Mouse (Mus musculus): ENCODE measurements at regions not wholly inside any gene's neighbourhood (a gene's known extent, or its start where the extent isn't known, plus 50 kb on each side); places are given as distances from the start of the nearest gene placed in this dataset.

DNA sequence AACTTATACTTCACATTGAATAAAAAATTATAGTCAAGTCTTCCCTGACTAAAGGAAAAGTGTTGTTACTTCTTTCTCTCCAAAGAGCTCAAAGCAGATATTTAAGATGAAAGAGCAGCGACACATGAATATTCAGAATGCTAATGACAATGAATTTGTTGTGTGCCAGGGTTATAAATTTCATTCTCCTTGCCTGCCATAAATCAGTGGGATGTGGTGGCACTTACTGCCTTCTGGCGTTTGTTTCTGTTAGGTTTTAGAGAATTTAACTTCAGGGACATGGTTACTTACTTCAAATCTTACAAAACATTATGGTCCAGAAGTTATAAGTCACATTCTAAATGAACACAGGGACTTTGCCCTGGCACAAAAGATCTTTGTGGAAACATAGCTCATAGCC is 380.4 kb downstream of the Samd5 start:
- Histone ChIP-seq H3ac (ENCODE audit: control insufficient read depth, insufficient read length, low read depth) (no peak overlapping the region), H3K79me2 (ENCODE audit: control insufficient read depth, insufficient read depth) (no peaks in the 10 kb centered on the region), H3K79me3 (ENCODE audit: low read depth) (no peaks in the 10 kb centered on the region), H3K36me3 (ENCODE audit: control insufficient read depth, insufficient read depth) (no peaks in the 10 kb centered on the region), H3K27me3 (ENCODE audit: control insufficient read depth, insufficient read depth, insufficient read length) (no peaks in the 10 kb centered on the region), H3K4me3 (ENCODE audit: insufficient read depth, poor library complexity, severe bottlenecking) (no peak overlapping the region)
- TF ChIP-seq MYOG (IDR thresholded peaks at IDR 0.05; ENCODE audit: control insufficient read depth, extremely low read depth, insufficient read length) (no peak), MYOD1 (IDR thresholded peaks at IDR 0.05; ENCODE audit: control insufficient read depth, insufficient read length, low read depth) (no peak), FOSL1 (IDR thresholded peaks at IDR 0.05; ENCODE audit: insufficient read depth, low read length, poor library complexity, severe bottlenecking) (no peak), CEBPB (IDR thresholded peaks at IDR 0.05; ENCODE audit: low read depth) (no peak), CTCF (IDR thresholded peaks at IDR 0.05; ENCODE audit: control insufficient read depth, insufficient read depth, insufficient read length) (no peak), MAX (IDR thresholded peaks at IDR 0.05) (no peak), USF1 (IDR thresholded peaks at IDR 0.05; ENCODE audit: low read depth) (no peak)

DNA sequence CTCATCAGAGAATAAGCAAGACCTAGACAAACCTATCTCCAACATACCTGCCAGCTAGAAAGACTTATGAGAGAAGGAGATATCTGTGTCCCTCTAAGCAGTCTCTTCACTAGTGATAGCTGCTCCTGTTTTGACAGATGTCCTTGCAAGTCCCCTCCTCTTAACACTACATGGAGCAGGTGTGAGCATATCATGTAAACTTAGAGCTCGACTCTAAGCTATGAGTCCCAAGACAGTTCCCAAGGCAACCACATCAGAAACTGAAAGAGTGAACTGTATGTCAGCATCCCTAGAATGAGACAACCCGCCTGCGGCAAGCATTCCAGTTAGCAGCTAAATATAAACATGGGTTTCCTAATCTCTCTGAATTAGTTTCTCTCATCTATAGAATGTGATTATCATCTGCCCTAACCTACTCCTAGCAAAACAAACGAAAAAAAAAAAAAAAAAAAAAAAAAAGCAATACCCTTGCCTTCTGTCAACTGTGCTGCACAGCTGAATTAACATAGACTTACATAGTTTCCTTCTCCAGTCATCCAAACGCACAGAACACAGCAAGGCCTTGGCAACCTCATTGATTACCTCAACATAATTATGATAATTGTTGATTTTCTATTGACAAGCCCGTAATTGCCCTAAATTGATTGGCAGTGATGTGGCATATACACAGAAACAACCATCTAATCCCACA is 383.4 kb downstream of the Samd5 start:
- H3K36me3 ChIP-seq (ENCODE audit: control insufficient read depth, insufficient read depth), result no peaks in the 10 kb centered on the region
- no peak overlapping the region for H3K4me3 ChIP-seq (ENCODE audit: insufficient read depth, poor library complexity, severe bottlenecking)
- no peaks in the 10 kb centered on the region for H3K79me3 ChIP-seq (ENCODE audit: low read depth)
- no peak for TF ChIP-seq CTCF (IDR thresholded peaks at IDR 0.05; ENCODE audit: control insufficient read depth, insufficient read depth, insufficient read length)
- no peak for TF ChIP-seq FOSL1 (IDR thresholded peaks at IDR 0.05; ENCODE audit: insufficient read depth, low read length, poor library complexity, severe bottlenecking)
- TF ChIP-seq MAX (IDR thresholded peaks at IDR 0.05), result no peak
- TF ChIP-seq MYOG (IDR thresholded peaks at IDR 0.05; ENCODE audit: control insufficient read depth, extremely low read depth, insufficient read length), result no peak
- no peak for TF ChIP-seq MYOD1 (IDR thresholded peaks at IDR 0.05; ENCODE audit: control insufficient read depth, insufficient read length, low read depth)
- no peak for TF ChIP-seq CEBPB (IDR thresholded peaks at IDR 0.05; ENCODE audit: low read depth)
- TF ChIP-seq USF1 (IDR thresholded peaks at IDR 0.05; ENCODE audit: low read depth), result no peak
- H3ac ChIP-seq (ENCODE audit: control insufficient read depth, insufficient read length, low read depth), result no peak overlapping the region
- H3K27me3 ChIP-seq (ENCODE audit: control insufficient read depth, insufficient read depth, insufficient read length), result no peaks in the 10 kb centered on the region
- no peaks in the 10 kb centered on the region for H3K79me2 ChIP-seq (ENCODE audit: control insufficient read depth, insufficient read depth)

DNA sequence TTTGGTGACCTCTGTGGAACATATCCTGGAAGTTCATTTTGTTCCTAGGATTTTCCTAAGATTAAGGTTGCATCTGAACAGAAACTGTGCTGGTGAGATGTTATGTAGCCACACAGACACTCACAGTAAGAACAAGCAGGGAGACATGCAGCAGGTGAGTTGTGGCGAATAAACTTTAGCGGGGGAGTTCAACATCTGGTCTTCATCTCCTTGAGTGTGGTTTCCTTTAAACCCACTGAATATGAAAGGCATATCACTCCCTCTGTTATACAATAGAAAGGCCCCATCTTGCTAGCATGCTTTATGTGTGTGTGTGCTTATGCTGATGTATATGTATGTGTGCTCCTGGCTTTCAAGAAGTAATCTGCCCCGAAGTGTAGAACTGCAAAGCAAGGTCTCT is 387.1 kb upstream of the Sash1 start:
- H3K4me3 ChIP-seq (ENCODE audit: insufficient read depth, poor library complexity, severe bottlenecking), result no peak overlapping the region
- no peak overlapping the region for H3ac ChIP-seq (ENCODE audit: control insufficient read depth, insufficient read length, low read depth)
- H3K79me3 ChIP-seq (ENCODE audit: low read depth), result no peaks in the 10 kb centered on the region
- H3K79me2 ChIP-seq (ENCODE audit: control insufficient read depth, insufficient read depth), result no peaks in the 10 kb centered on the region
- H3K36me3 ChIP-seq (ENCODE audit: control insufficient read depth, insufficient read depth), result no peaks in the 10 kb centered on the region
- no peaks in the 10 kb centered on the region for H3K27me3 ChIP-seq (ENCODE audit: control insufficient read depth, insufficient read depth, insufficient read length)
- no peak for TF ChIP-seq MYOG (IDR thresholded peaks at IDR 0.05; ENCODE audit: control insufficient read depth, extremely low read depth, insufficient read length)
- no peak for TF ChIP-seq CEBPB (IDR thresholded peaks at IDR 0.05; ENCODE audit: low read depth)
- TF ChIP-seq USF1 (IDR thresholded peaks at IDR 0.05; ENCODE audit: low read depth), result no peak
- TF ChIP-seq CTCF (IDR thresholded peaks at IDR 0.05; ENCODE audit: control insufficient read depth, insufficient read depth, insufficient read length), result no peak
- no peak for TF ChIP-seq MYOD1 (IDR thresholded peaks at IDR 0.05; ENCODE audit: control insufficient read depth, insufficient read length, low read depth)
- TF ChIP-seq FOSL1 (IDR thresholded peaks at IDR 0.05; ENCODE audit: insufficient read depth, low read length, poor library complexity, severe bottlenecking), result no peak
- TF ChIP-seq MAX (IDR thresholded peaks at IDR 0.05), result no peak

DNA sequence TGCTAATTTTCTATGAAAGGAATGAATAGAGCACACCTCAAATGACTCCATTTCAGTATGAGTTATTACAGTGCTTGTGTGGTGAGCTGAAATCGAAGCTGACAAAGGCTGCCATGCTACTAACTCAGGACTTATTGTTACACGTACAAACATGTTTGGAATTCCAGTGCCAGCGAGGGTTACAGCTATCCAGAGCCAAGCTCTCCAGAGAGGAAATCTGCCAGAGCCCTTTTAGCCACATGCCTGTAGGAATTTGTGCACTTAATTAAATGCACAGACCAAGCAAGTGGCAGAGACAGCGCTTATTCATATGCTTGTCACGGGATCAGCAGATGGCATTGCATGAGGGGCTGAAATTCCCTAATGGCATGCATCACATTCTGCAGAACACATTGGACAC is 386.4 kb upstream of the Sash1 start:
- no peak overlapping the region for H3K4me3 ChIP-seq (ENCODE audit: insufficient read depth, poor library complexity, severe bottlenecking)
- TF ChIP-seq USF1 (IDR thresholded peaks at IDR 0.05; ENCODE audit: low read depth), result no peak
- TF ChIP-seq CTCF (IDR thresholded peaks at IDR 0.05; ENCODE audit: control insufficient read depth, insufficient read depth, insufficient read length), result no peak
- no peak for TF ChIP-seq MYOD1 (IDR thresholded peaks at IDR 0.05; ENCODE audit: control insufficient read depth, insufficient read length, low read depth)
- no peak for TF ChIP-seq MAX (IDR thresholded peaks at IDR 0.05)
- no peak for TF ChIP-seq CEBPB (IDR thresholded peaks at IDR 0.05; ENCODE audit: low read depth)
- TF ChIP-seq MYOG (IDR thresholded peaks at IDR 0.05; ENCODE audit: control insufficient read depth, extremely low read depth, insufficient read length), result no peak
- no peak for TF ChIP-seq FOSL1 (IDR thresholded peaks at IDR 0.05; ENCODE audit: insufficient read depth, low read length, poor library complexity, severe bottlenecking)
- no peaks in the 10 kb centered on the region for H3K27me3 ChIP-seq (ENCODE audit: control insufficient read depth, insufficient read depth, insufficient read length)
- no peaks in the 10 kb centered on the region for H3K79me3 ChIP-seq (ENCODE audit: low read depth)
- H3K79me2 ChIP-seq (ENCODE audit: control insufficient read depth, insufficient read depth), result no peaks in the 10 kb centered on the region
- H3K36me3 ChIP-seq (ENCODE audit: control insufficient read depth, insufficient read depth), result no peaks in the 10 kb centered on the region
- no peak overlapping the region for H3ac ChIP-seq (ENCODE audit: control insufficient read depth, insufficient read length, low read depth)

DNA sequence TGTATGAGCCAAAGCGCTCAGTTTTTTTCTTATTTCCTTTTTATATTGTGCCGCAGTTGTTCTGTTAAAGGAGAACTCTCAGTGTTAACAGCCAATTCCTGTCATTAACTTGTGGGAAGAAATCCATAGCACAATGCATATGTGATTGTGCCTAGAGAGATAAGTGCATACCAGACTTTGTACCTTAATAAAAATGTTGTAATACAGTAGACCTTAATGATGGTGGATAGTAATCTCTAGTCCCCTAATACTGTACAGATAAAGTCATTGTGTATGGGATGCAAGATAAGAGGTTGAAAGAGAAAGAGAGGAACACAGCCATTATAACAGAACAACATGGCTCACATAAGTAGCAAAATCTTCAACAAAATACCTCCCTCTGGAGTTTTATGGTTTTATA is 379.7 kb upstream of the Sash1 start:
- H3K4me3 ChIP-seq (ENCODE audit: insufficient read depth, poor library complexity, severe bottlenecking), result no peak overlapping the region
- H3K79me3 ChIP-seq (ENCODE audit: low read depth), result no peaks in the 10 kb centered on the region
- no peak for TF ChIP-seq CTCF (IDR thresholded peaks at IDR 0.05; ENCODE audit: control insufficient read depth, insufficient read depth, insufficient read length)
- TF ChIP-seq FOSL1 (IDR thresholded peaks at IDR 0.05; ENCODE audit: insufficient read depth, low read length, poor library complexity, severe bottlenecking), result no peak
- H3ac ChIP-seq (ENCODE audit: control insufficient read depth, insufficient read length, low read depth), result no peak overlapping the region
- H3K27me3 ChIP-seq (ENCODE audit: control insufficient read depth, insufficient read depth, insufficient read length), result no peaks in the 10 kb centered on the region
- H3K79me2 ChIP-seq (ENCODE audit: control insufficient read depth, insufficient read depth), result no peaks in the 10 kb centered on the region
- H3K36me3 ChIP-seq (ENCODE audit: control insufficient read depth, insufficient read depth), result no peaks in the 10 kb centered on the region

All from C2C12 (cell line).